Mouse (Mus musculus) neural tube, embryonic 13.5 days (tissue): ENCODE data around the gene Yjefn3. TPM values are rescaled to one million over a fixed set of nuclear protein-coding genes. Genes with fewer than 3 reads are reported as not detected.

Experiments
- ATAC-seq: fragments of 200-750 bp; cut with Nextera tagmentation; 2 replicates; pipeline ENCODE4 v1.8.0; 2017; ENCODE audit warnings: low read depth, mild to moderate bottlenecking, moderate TSS enrichment, moderate library complexity
- H3K27ac ChIP-seq: fragments of 300-500 bp; sonication (generic); replicated peaks from 2 replicates; pipeline ENCODE4 v1.5.1; 2015; ENCODE audit warnings: moderate library complexity, mild to moderate bottlenecking, inconsistent platforms
- H3K27me3 ChIP-seq: fragments of 300-500 bp; sonication (generic); 2 replicates; pipeline ENCODE4 v1.6.1; 2015; ENCODE audit warnings: mild to moderate bottlenecking, inconsistent platforms
- H3K36me3 ChIP-seq: fragments of 300-500 bp; sonication (generic); 2 replicates; pipeline ENCODE4 v1.6.1; 2015; ENCODE audit warnings: mild to moderate bottlenecking, inconsistent platforms
- H3K4me1 ChIP-seq: fragments of 300-500 bp; sonication (generic); replicated peaks from 2 replicates; pipeline ENCODE4 v1.6.1; 2015; ENCODE audit warnings: inconsistent platforms
- H3K4me2 ChIP-seq: fragments of 300-500 bp; sonication (generic); 2 replicates; pipeline ENCODE4 v1.6.1; 2015; ENCODE audit warnings: inconsistent platforms, mild to moderate bottlenecking, moderate library complexity
- H3K4me3 ChIP-seq: fragments of 300-500 bp; sonication (generic); 2 replicates; pipeline ENCODE4 v1.5.1; 2015; ENCODE audit warnings: mild to moderate bottlenecking, inconsistent platforms
- H3K9ac ChIP-seq: fragments of 300-500 bp; sonication (generic); 2 replicates; pipeline ENCODE4 v1.6.1; 2015; ENCODE audit warnings: moderate library complexity, mild to moderate bottlenecking, inconsistent platforms
- H3K9me3 ChIP-seq: fragments of 300-500 bp; sonication (generic); 2 replicates; pipeline ENCODE4 v1.6.1; 2016; ENCODE audit warnings: inconsistent platforms
- WGBS: fragments of 180-500 bp; shearing (Covaris S2); methylation state at CpG from one replicate; pipeline ENCODE4 v1.1.7; 2015; 5-methylcytosine and 5-hydroxymethylcytosine counted together
- polyA plus RNA-seq: library from polyadenylated mRNA; unstranded; fragments of >200 nt; fragmentation: Nextera tagmentation; extraction: Ambion mirVana; gene quantifications from 2 replicates; pipeline ENCODE4 v1.2.1, GENCODE M21; 2015

The Yjefn3 gene
- polyA plus RNA-seq, 1 experiment from 2014 or later, result 12.1 TPM

- H3K36me3 ChIP-seq, result peaks cover 12% of the 10 kb centered on the region; the same call in 1 of the 2 replicates
- H3K9ac ChIP-seq, result no peak overlapping the region
- no peak overlapping the region for H3K4me2 ChIP-seq
- ATAC-seq, result no peak
- no peak overlapping the region for H3K27ac ChIP-seq
- H3K27me3 ChIP-seq, result no peaks in the 10 kb centered on the region
- H3K4me3 ChIP-seq, result no peak overlapping the region
- H3K9me3 ChIP-seq, result no peaks in the 10 kb centered on the region
- 83% methylated on average over 7 of the region's 7 CpGs for WGBS
- H3K4me1 ChIP-seq, result no peaks in the 10 kb centered on the region
These were observed 51.5 kb downstream of the Yjefn3 start for GRCm38 (mm10) chr8:69850926-69851506.

GRCm38 (mm10) chr8:69849899-69850298, 52.6 kb downstream of the Yjefn3 start:
- 44% methylated on average over 3 of the region's 3 CpGs for WGBS
- Histone ChIP-seq H3K4me1 (no peaks in the 10 kb centered on the region), H3K36me3 (peaks cover 12% of the 10 kb centered on the region; the same call in 1 of the 2 replicates), H3K4me2 (no peak overlapping the region), H3K9ac (no peak overlapping the region), H3K9me3 (no peaks in the 10 kb centered on the region), H3K4me3 (no peak overlapping the region), H3K27ac (no peak overlapping the region), H3K27me3 (no peaks in the 10 kb centered on the region)
- ATAC-seq, result no peak

GRCm38 (mm10) chr8:69848951-69849350, 53.6 kb downstream of the Yjefn3 start:
- 90% methylated on average over 8 of the region's 8 CpGs for WGBS

GRCm38 (mm10) chr8:69847167-69848065, 55.1 kb downstream of the Yjefn3 start:
- no peak for ATAC-seq
- H3K36me3 ChIP-seq, result peaks cover 12% of the 10 kb centered on the region; the same call in 1 of the 2 replicates
- H3K4me2 ChIP-seq, result no peak overlapping the region
- no peak overlapping the region for H3K4me3 ChIP-seq
- no peaks in the 10 kb centered on the region for H3K9me3 ChIP-seq
- 81% methylated on average over 3 of the region's 3 CpGs for WGBS
- H3K4me1 ChIP-seq, result no peaks in the 10 kb centered on the region
- no peak overlapping the region for H3K9ac ChIP-seq
- no peak overlapping the region for H3K27ac ChIP-seq
- no peaks in the 10 kb centered on the region for H3K27me3 ChIP-seq

More at GRCm38 (mm10) chr8:69848951-69849350, 53.6 kb downstream of the Yjefn3 start:
- no peak for ATAC-seq
- H3K27me3 ChIP-seq, result no peaks in the 10 kb centered on the region
- H3K9ac ChIP-seq, result no peak overlapping the region
- no peak overlapping the region for H3K27ac ChIP-seq
- H3K4me2 ChIP-seq, result no peak overlapping the region
- no peak overlapping the region for H3K4me3 ChIP-seq
- H3K4me1 ChIP-seq, result no peaks in the 10 kb centered on the region
- H3K36me3 ChIP-seq, result peaks cover 12% of the 10 kb centered on the region; the same call in 1 of the 2 replicates
- H3K9me3 ChIP-seq, result no peaks in the 10 kb centered on the region

Other genes starting within 250 kb of the Yjefn3 start
- gene Zfp964, start 248.2 kb downstream of the Yjefn3 start, polyA plus RNA-seq, result 2.9 and 3.1 TPM in 2 replicates
- 25.1 and 28.9 TPM in 2 replicates for gene Zfp869, start 192.0 kb downstream of the Yjefn3 start, polyA plus RNA-seq
- gene Zfp963, start 152.7 kb downstream of the Yjefn3 start, polyA plus RNA-seq, result 10.1 and 10.5 TPM in 2 replicates
- 0.50 and 0.55 TPM in 2 replicates for gene Gm20422, start 127.8 kb downstream of the Yjefn3 start, polyA plus RNA-seq
- gene Atp13a1, start 111.5 kb downstream of the Yjefn3 start, polyA plus RNA-seq, result 43.7 and 45.4 TPM in 2 replicates
- gene Zfp866, start 111.5 kb downstream of the Yjefn3 start, polyA plus RNA-seq, result 39.6 and 45.7 TPM in 2 replicates
- gene Gmip, start 94.0 kb downstream of the Yjefn3 start, polyA plus RNA-seq, result 24.8 and 27.6 TPM in 2 replicates
- gene Lpar2, start 80.3 kb downstream of the Yjefn3 start, polyA plus RNA-seq, result 0.68 and 0.70 TPM in 2 replicates
- gene Pbx4, start 70.2 kb downstream of the Yjefn3 start, polyA plus RNA-seq, result 50.9 and 58.8 TPM in 2 replicates
- 3.1 and 3.9 TPM in 2 replicates for gene Cilp2, start 15.0 kb downstream of the Yjefn3 start, polyA plus RNA-seq
- 3.4 TPM in 2 replicates for gene Tssk6, start 528 bp downstream of the Yjefn3 start, polyA plus RNA-seq
- 169 and 186 TPM in 2 replicates for gene Ndufa13, start 154 bp downstream of the Yjefn3 start, polyA plus RNA-seq
- 30.6 and 31.8 TPM in 2 replicates for gene Gatad2a, start 93.7 kb upstream of the Yjefn3 start, polyA plus RNA-seq
- gene Mau2, start 140.0 kb upstream of the Yjefn3 start, polyA plus RNA-seq, result 68.1 and 68.7 TPM in 2 replicates
- 57.7 and 59.2 TPM in 2 replicates for gene Sugp1, start 140.1 kb upstream of the Yjefn3 start, polyA plus RNA-seq
- 1.3 and 1.7 TPM in 2 replicates for gene Tm6sf2, start 170.2 kb upstream of the Yjefn3 start, polyA plus RNA-seq
- gene Hapln4, start 180.7 kb upstream of the Yjefn3 start, polyA plus RNA-seq, result 0.35 and 0.51 TPM in 2 replicates
- 131 and 136 TPM in 2 replicates for gene Ncan, start 218.2 kb upstream of the Yjefn3 start, polyA plus RNA-seq
- gene Nr2c2ap, start 228.6 kb upstream of the Yjefn3 start, polyA plus RNA-seq, result 34.8 and 40.6 TPM in 2 replicates
- gene Rfxank, start 236.4 kb upstream of the Yjefn3 start, polyA plus RNA-seq, result 11.9 and 12.6 TPM in 2 replicates
- gene Borcs8, start 236.8 kb upstream of the Yjefn3 start, polyA plus RNA-seq, result 54.5 and 56.0 TPM in 2 replicates
- gene Mef2b, start 237.0 kb upstream of the Yjefn3 start, polyA plus RNA-seq, result 0.52 and 0.53 TPM in 2 replicates